Mouse (Mus musculus) myocyte (in vitro differentiated cells): ENCODE measurements around the gene Mak.

Experiments used
- CEBPB ChIP-seq: IDR thresholded peaks from 2 replicates; pipeline ENCODE4 v1.6.1; 2011; ENCODE audit warnings: mild to moderate bottlenecking, moderate library complexity; ENCODE audit not compliant: poor library complexity, insufficient read depth, severe bottlenecking
- E2F4 ChIP-seq: IDR thresholded peaks from one replicate; pipeline ENCODE4 v1.6.1; 2011; ENCODE audit warnings: mild to moderate bottlenecking, control low read depth, moderate library complexity; ENCODE audit not compliant: insufficient read depth
- MYOD1 ChIP-seq, 3 experiments: IDR thresholded peaks; one replicate each; pipeline ENCODE4 v1.6.1; 2011; ENCODE audit warnings: control low read depth in 2 of 3, low read depth in 2 of 3, mild to moderate bottlenecking in 2 of 3, moderate library complexity in 1 of 3; ENCODE audit not compliant: insufficient read length in 2 of 3, control insufficient read depth in 1 of 3
- MYOG ChIP-seq, 3 experiments: IDR thresholded peaks; one replicate each; pipeline ENCODE4 v1.6.1; 2011; ENCODE audit warnings: control low read depth in 2 of 3, low read depth in 2 of 3, mild to moderate bottlenecking in 2 of 3; ENCODE audit not compliant: insufficient read length in 2 of 3, control insufficient read depth in 1 of 3, insufficient read depth in 1 of 3
- POLR2A ChIP-seq: IDR thresholded peaks from one replicate; pipeline ENCODE4 v1.6.1; 2011; ENCODE audit warnings: low read depth, mild to moderate bottlenecking, control low read depth, moderate library complexity; ENCODE audit not compliant: insufficient read length
- POLR2AphosphoS2 ChIP-seq: IDR thresholded peaks from one replicate; pipeline ENCODE4 v1.6.1; 2011; ENCODE audit warnings: low read depth, control low read depth; ENCODE audit not compliant: insufficient read length
- SRF ChIP-seq: IDR thresholded peaks from one replicate; pipeline ENCODE4 v1.6.1; 2011; ENCODE audit warnings: low read depth; ENCODE audit not compliant: control insufficient read depth, insufficient read length
- TCF12 ChIP-seq: IDR thresholded peaks from one replicate; pipeline ENCODE4 v1.6.1; 2011; ENCODE audit warnings: mild to moderate bottlenecking, control low read depth; ENCODE audit not compliant: poor library complexity, insufficient read depth, severe bottlenecking
- TCF3 ChIP-seq: IDR thresholded peaks from one replicate; pipeline ENCODE4 v1.6.1; 2011; ENCODE audit warnings: low read depth, control low read depth; ENCODE audit not compliant: insufficient read length

DNA sequence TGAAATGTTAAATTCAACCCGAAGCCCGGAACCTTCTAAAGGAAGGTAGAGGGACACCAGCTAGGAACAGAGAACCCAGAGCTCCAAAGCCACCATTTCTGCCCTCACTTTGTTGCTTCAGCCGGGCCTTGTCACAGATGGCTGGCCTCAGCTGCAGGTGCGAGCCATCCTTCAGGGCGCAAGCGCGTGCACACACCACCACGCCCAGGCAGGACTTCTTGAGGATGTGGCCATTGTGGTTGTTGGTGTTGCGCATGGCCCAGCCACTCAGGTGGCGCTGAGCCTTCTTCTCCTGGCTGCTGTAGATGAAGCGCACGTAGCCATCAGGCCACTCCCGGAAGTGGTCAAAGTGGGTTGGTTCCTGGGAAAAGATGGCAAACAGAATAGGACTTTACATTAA, 26.0 kb upstream of the Mak start:
- no peak for TF ChIP-seq POLR2AphosphoS2
- no peak for TF ChIP-seq POLR2A
- no peak for TF ChIP-seq MYOD1 (IDR thresholded peaks at IDR 0.05; ENCODE audit: control insufficient read depth in 1 of 3, insufficient read length in 2 of 3, low read depth in 2 of 3)
- no peak for TF ChIP-seq E2F4
- no peak for TF ChIP-seq CEBPB
- no peak for TF ChIP-seq TCF12
- TF ChIP-seq TCF3: no peak
- TF ChIP-seq MYOG (IDR thresholded peaks at IDR 0.05; ENCODE audit: control insufficient read depth in 1 of 3, insufficient read depth in 1 of 3, insufficient read length in 2 of 3, low read depth in 2 of 3): no peak
- no peak for TF ChIP-seq SRF
